ENCODE assay signal across 19 mouse cellular contexts in genomic region chr5:85706084-85706483, GRCm38 (mm10).
DNase-seq lines count a peak whose midpoint lies in the region; ATAC-seq and TF ChIP-seq lines count a peak whose summit lies in the region.
"Had no signal": no experiment of that assay in that cellular context is flagged by ENCODE, and none has a peak within 500 bp of the region (broad histone marks: within the 10 kb centered on the region; RNA-seq: fewer than 3 reads in every experiment).

No protein-coding gene starts in this region.

- H3K36me3 ChIP-seq in forebrain, embryonic 12.5 days (replicated peaks) = no peaks in the 10 kb centered on the region
- no peaks in the 10 kb centered on the region for H3K36me3 ChIP-seq in forebrain, embryonic 16.5 days (ENCODE audit: control insufficient read depth, insufficient read depth)
- H3K36me3 ChIP-seq in limb, embryonic 11.5 days (ENCODE audit: control insufficient read depth, insufficient read depth, low read length) = no peaks in the 10 kb centered on the region
- no peaks in the 10 kb centered on the region for H3K36me3 ChIP-seq in limb, embryonic 10.5 days
- H3K36me3 ChIP-seq in forebrain, embryonic 13.5 days (ENCODE audit: poor library complexity, severe bottlenecking) = no peaks in the 10 kb centered on the region
- H3K36me3 ChIP-seq: embryonic facial prominence, embryonic 10.5 days; liver, embryonic 15.5 days; stomach, embryonic 15.5 days had no signal

- H3K27ac ChIP-seq in forebrain, embryonic 12.5 days = peak overlapping the region; percentile 42; the same call in 1 of the 2 replicates
- no peak overlapping the region for H3K27ac ChIP-seq in forebrain, embryonic 16.5 days (ENCODE audit: low read length)
- no peak overlapping the region for H3K27ac ChIP-seq in limb, embryonic 11.5 days (replicated peaks; ENCODE audit: low read depth, low read length)
- no peak overlapping the region for H3K27ac ChIP-seq in limb, embryonic 10.5 days
- H3K27ac ChIP-seq in forebrain, embryonic 13.5 days = no peak overlapping the region
- no peak overlapping the region for H3K27ac ChIP-seq in gastrocnemius, adult 2 months
- H3K27ac ChIP-seq: embryonic facial prominence, embryonic 10.5 days; hindbrain, postnatal 0 days; liver, embryonic 15.5 days; stomach, embryonic 15.5 days had no signal

- no peak overlapping the region for H3K4me2 ChIP-seq in forebrain, embryonic 12.5 days
- no peak overlapping the region for H3K4me2 ChIP-seq in forebrain, embryonic 16.5 days (ENCODE audit: low read length)
- no peak overlapping the region for H3K4me2 ChIP-seq in limb, embryonic 11.5 days (ENCODE audit: low read depth, severe bottlenecking)
- H3K4me2 ChIP-seq in forebrain, embryonic 13.5 days = no peak overlapping the region
- H3K4me2 ChIP-seq: liver, embryonic 15.5 days; stomach, embryonic 15.5 days had no signal

- H3K9ac ChIP-seq in forebrain, embryonic 12.5 days = no peak overlapping the region
- H3K9ac ChIP-seq in forebrain, embryonic 16.5 days (replicated peaks; ENCODE audit: low read depth, low read length) = no peak overlapping the region
- H3K9ac ChIP-seq in limb, embryonic 11.5 days (ENCODE audit: low read length) = no peak overlapping the region
- H3K9ac ChIP-seq in forebrain, embryonic 13.5 days = no peak overlapping the region
- H3K9ac ChIP-seq: liver, embryonic 15.5 days; stomach, embryonic 15.5 days had no signal

- ATAC-seq in forebrain, embryonic 12.5 days (ENCODE audit: low FRiP score) = peak; percentile 54; the same call in 1 of the 2 replicates
- no peak for ATAC-seq in forebrain, embryonic 16.5 days
- 0 out of 2 replicates have a peak, but pooled peaks have one; percentile 47 for ATAC-seq in limb, embryonic 11.5 days (ENCODE audit: insufficient number of reproducible peaks, low FRiP score, low TSS enrichment, low read depth)
- peak; percentile 62; the same call in 1 of the 2 replicates for ATAC-seq in forebrain, embryonic 13.5 days
- ATAC-seq: hindbrain, postnatal 0 days had no signal

- H3K9me3 ChIP-seq in forebrain, embryonic 12.5 days = no peaks in the 10 kb centered on the region
- no peaks in the 10 kb centered on the region for H3K9me3 ChIP-seq in forebrain, embryonic 16.5 days (ENCODE audit: control insufficient read depth, low read length)
- no peaks in the 10 kb centered on the region for H3K9me3 ChIP-seq in limb, embryonic 11.5 days (ENCODE audit: control insufficient read depth, low read length)
- H3K9me3 ChIP-seq in limb, embryonic 10.5 days (replicated peaks) = no peaks in the 10 kb centered on the region
- no peaks in the 10 kb centered on the region for H3K9me3 ChIP-seq in forebrain, embryonic 13.5 days (replicated peaks)
- H3K9me3 ChIP-seq: embryonic facial prominence, embryonic 10.5 days; liver, embryonic 15.5 days; stomach, embryonic 15.5 days had no signal

- intact Hi-C loops in gastrocnemius, adult 2 months (cut with DNase I) = no loop called here

- TF ChIP-seq CTCF in gastrocnemius, adult 2 months (IDR thresholded peaks at IDR 0.05) = no peak

- no peaks in the 10 kb centered on the region for H3K27me3 ChIP-seq in forebrain, embryonic 12.5 days
- H3K27me3 ChIP-seq in forebrain, embryonic 16.5 days (replicated peaks; ENCODE audit: control insufficient read depth, insufficient read depth, low read length) = no peaks in the 10 kb centered on the region
- no peaks in the 10 kb centered on the region for H3K27me3 ChIP-seq in limb, embryonic 11.5 days (ENCODE audit: control insufficient read depth, insufficient read depth, low read length)
- H3K27me3 ChIP-seq in limb, embryonic 10.5 days (ENCODE audit: low read depth, poor library complexity, severe bottlenecking) = no peaks in the 10 kb centered on the region
- H3K27me3 ChIP-seq in forebrain, embryonic 13.5 days = no peaks in the 10 kb centered on the region
- H3K27me3 ChIP-seq: liver, embryonic 15.5 days; stomach, embryonic 15.5 days had no signal

- peaks cover 4% of the 10 kb centered on the region; the same call in 1 of the 2 replicates for H3K4me1 ChIP-seq in forebrain, embryonic 12.5 days
- H3K4me1 ChIP-seq in forebrain, embryonic 16.5 days (replicated peaks; ENCODE audit: control insufficient read depth, insufficient read depth, low read length) = no peaks in the 10 kb centered on the region
- H3K4me1 ChIP-seq in limb, embryonic 11.5 days (ENCODE audit: control insufficient read depth, insufficient read depth, low read length) = no peaks in the 10 kb centered on the region
- peaks cover 7% of the 10 kb centered on the region; the same call in 1 of the 2 replicates for H3K4me1 ChIP-seq in limb, embryonic 10.5 days
- peaks cover 9% of the 10 kb centered on the region; the same call in 1 of the 2 replicates for H3K4me1 ChIP-seq in forebrain, embryonic 13.5 days
- H3K4me1 ChIP-seq: liver, embryonic 15.5 days; stomach, embryonic 15.5 days had no signal

- no peak for DNase-seq in limb, embryonic 11.5 days (ENCODE audit: low spot score)
- no peak for DNase-seq in limb, embryonic 10.5 days (ENCODE audit: low spot score)
- peak; percentile 6 for DNase-seq in ZHBTc4 (ENCODE audit: low read depth, low spot score)
- no peak for DNase-seq in gastrocnemius, adult 8-10 months (ENCODE audit: low spot score in 2 of 2)
- no peak for DNase-seq in gastrocnemius, adult 2 months
- DNase-seq: adrenal gland, postnatal 36 days; cerebellum, adult 9-11 months; heart, adult 18-20 months; heart, postnatal 4 days; kidney, adult 11 months; kidney, postnatal 10 days; lung, postnatal 10 days had no signal

- WGBS in forebrain, embryonic 12.5 days = 4% methylated on average over 3 of the region's 3 CpGs
- WGBS in forebrain, embryonic 16.5 days = 2% methylated on average over 3 of the region's 3 CpGs
- WGBS in limb, embryonic 11.5 days = 37% methylated on average over 3 of the region's 3 CpGs
- 45% methylated on average over 3 of the region's 3 CpGs for whole genome bisulfite sequencing in limb, embryonic 10.5 days
- 3% methylated on average over 3 of the region's 3 CpGs for WGBS in forebrain, embryonic 13.5 days

- H3K4me3 ChIP-seq in forebrain, embryonic 12.5 days (replicated peaks) = no peak overlapping the region
- H3K4me3 ChIP-seq in forebrain, embryonic 16.5 days (replicated peaks; ENCODE audit: low read length) = no peak overlapping the region
- H3K4me3 ChIP-seq in limb, embryonic 11.5 days (ENCODE audit: low read depth, low read length) = no peak overlapping the region
- no peak overlapping the region for H3K4me3 ChIP-seq in limb, embryonic 10.5 days
- H3K4me3 ChIP-seq in forebrain, embryonic 13.5 days = no peak overlapping the region
- H3K4me3 ChIP-seq in gastrocnemius, adult 2 months = no peak overlapping the region
- H3K4me3 ChIP-seq: embryonic facial prominence, embryonic 10.5 days; liver, embryonic 15.5 days; stomach, embryonic 15.5 days had no signal
